Comparison of ENCODE assay signal across 22 mouse cellular contexts in genomic region chr19:37821243-37821642, GRCm38 (mm10).
DNase-seq lines count a peak whose midpoint lies in the region; ATAC-seq and TF ChIP-seq lines count a peak whose summit lies in the region.
"Had no signal": no experiment of that assay in that cellular context is flagged by ENCODE, and none has a peak within 500 bp of the region (broad histone marks: within the 10 kb centered on the region; RNA-seq: fewer than 3 reads in every experiment).

No protein-coding gene starts in this region.

- H3K36me3 ChIP-seq in C2C12 (ENCODE audit: control insufficient read depth, insufficient read depth): no peaks in the 10 kb centered on the region
- no peaks in the 10 kb centered on the region for H3K36me3 ChIP-seq in embryonic facial prominence, embryonic 10.5 days (replicated peaks)
- H3K36me3 ChIP-seq in limb, embryonic 14.5 days (ENCODE audit: control insufficient read depth, insufficient read depth, low read length): no peaks in the 10 kb centered on the region
- H3K36me3 ChIP-seq in stomach, postnatal 0 days (ENCODE audit: control insufficient read depth, insufficient read depth, low read length): no peaks in the 10 kb centered on the region
- no peaks in the 10 kb centered on the region for H3K36me3 ChIP-seq in hindbrain, embryonic 12.5 days
- H3K36me3 ChIP-seq: G1E; hindbrain, embryonic 15.5 days; kidney, embryonic 15.5 days had no signal

- H3K9me3 ChIP-seq in embryonic facial prominence, embryonic 10.5 days: no peaks in the 10 kb centered on the region
- no peaks in the 10 kb centered on the region for H3K9me3 ChIP-seq in limb, embryonic 14.5 days (ENCODE audit: control insufficient read depth, low read length)
- H3K9me3 ChIP-seq in stomach, postnatal 0 days (ENCODE audit: control insufficient read depth, low read length): no peaks in the 10 kb centered on the region
- no peaks in the 10 kb centered on the region for H3K9me3 ChIP-seq in hindbrain, embryonic 12.5 days (replicated peaks)
- H3K9me3 ChIP-seq: G1E; hindbrain, embryonic 15.5 days; kidney, embryonic 15.5 days had no signal

- H3K79me2 ChIP-seq in C2C12 (ENCODE audit: control insufficient read depth, insufficient read depth): no peaks in the 10 kb centered on the region

- no peak overlapping the region for H3K4me3 ChIP-seq in C2C12 (ENCODE audit: insufficient read depth, poor library complexity, severe bottlenecking)
- no peak overlapping the region for H3K4me3 ChIP-seq in embryonic facial prominence, embryonic 10.5 days
- no peak overlapping the region for H3K4me3 ChIP-seq in limb, embryonic 14.5 days (replicated peaks; ENCODE audit: low read length)
- no peak overlapping the region for H3K4me3 ChIP-seq in stomach, postnatal 0 days (ENCODE audit: low read depth, low read length)
- no peak overlapping the region for H3K4me3 ChIP-seq in hindbrain, embryonic 12.5 days
- H3K4me3 ChIP-seq: heart, adult 2 months; hindbrain, embryonic 15.5 days; kidney, embryonic 15.5 days had no signal

- 76% methylated on average over 3 of the region's 3 CpGs for WGBS in embryonic facial prominence, embryonic 10.5 days
- 44% methylated on average over 3 of the region's 3 CpGs for WGBS in limb, embryonic 14.5 days
- WGBS in stomach, postnatal 0 days: 46% methylated on average over 3 of the region's 3 CpGs
- WGBS in hindbrain, embryonic 12.5 days: 67% methylated on average over 3 of the region's 3 CpGs

- peak overlapping the region; percentile 67 for H3K27ac ChIP-seq in embryonic facial prominence, embryonic 10.5 days (replicated peaks)
- H3K27ac ChIP-seq in limb, embryonic 14.5 days (replicated peaks; ENCODE audit: low read depth, low read length): peak overlapping the region; percentile 56; the same call in 1 of the 2 replicates
- H3K27ac ChIP-seq in stomach, postnatal 0 days (replicated peaks): no peak overlapping the region
- H3K27ac ChIP-seq in hindbrain, embryonic 12.5 days: no peak overlapping the region
- H3K27ac ChIP-seq: heart, adult 2 months; hindbrain, embryonic 15.5 days; kidney, embryonic 15.5 days; liver, embryonic 14.5 days had no signal

- TF ChIP-seq POLR2A in limb, embryonic 14.5 days (IDR thresholded peaks at IDR 0.05; ENCODE audit: borderline replicate concordance, extremely low read depth, insufficient read depth, insufficient read length): no peak

- H3K4me1 ChIP-seq in embryonic facial prominence, embryonic 10.5 days: peaks cover 12% of the 10 kb centered on the region
- peaks cover 11% of the 10 kb centered on the region for H3K4me1 ChIP-seq in limb, embryonic 14.5 days (ENCODE audit: control insufficient read depth, insufficient read depth, low read length)
- H3K4me1 ChIP-seq in stomach, postnatal 0 days (replicated peaks; ENCODE audit: control insufficient read depth, insufficient read depth): no peaks in the 10 kb centered on the region
- H3K4me1 ChIP-seq in hindbrain, embryonic 12.5 days: no peaks in the 10 kb centered on the region
- H3K4me1 ChIP-seq: hindbrain, embryonic 15.5 days; kidney, embryonic 15.5 days had no signal

- TF ChIP-seq EP300 in stomach, postnatal 0 days (optimal IDR thresholded peaks at IDR 0.05): no peak

- no peak for ATAC-seq in limb, embryonic 14.5 days (ENCODE audit: low FRiP score, low read depth)
- no peak for ATAC-seq in stomach, postnatal 0 days (ENCODE audit: low FRiP score, low TSS enrichment)
- ATAC-seq in hindbrain, embryonic 12.5 days (ENCODE audit: low FRiP score): no peak
- ATAC-seq: forebrain, embryonic 14.5 days; intestine, embryonic 16.5 days had no signal

- no peak overlapping the region for H3K4me2 ChIP-seq in limb, embryonic 14.5 days (replicated peaks; ENCODE audit: low read depth, low read length, severe bottlenecking)
- H3K4me2 ChIP-seq in stomach, postnatal 0 days (replicated peaks; ENCODE audit: low read depth): no peak overlapping the region
- H3K4me2 ChIP-seq in hindbrain, embryonic 12.5 days (replicated peaks): no peak overlapping the region
- H3K4me2 ChIP-seq: hindbrain, embryonic 15.5 days; kidney, embryonic 15.5 days had no signal

- peak; percentile 9 for DNase-seq in heart, adult 8-10 months (ENCODE audit: low spot score)
- no peak for DNase-seq in heart, adult 9 months (ENCODE audit: low spot score in 2 of 2)
- no peak for DNase-seq in embryonic facial prominence, embryonic 10.5 days (ENCODE audit: low spot score)
- no peak for DNase-seq in limb, embryonic 14.5 days (ENCODE audit: low spot score)
- no peak for DNase-seq in stomach, postnatal 0 days (ENCODE audit: low spot score)
- no peak for DNase-seq in gastrocnemius, adult 8-10 months (ENCODE audit: low spot score in 2 of 2)
- DNase-seq: adrenal gland, adult 8-10 months; cerebellum, adult 11 months; cerebellum, postnatal 25 days; heart, adult 2 months; layer of hippocampus, postnatal 36 days; left cerebral cortex, postnatal 4 days; midbrain, embryonic 14.5 days; thymus, adult 2 months had no signal

- no peak overlapping the region for H3K9ac ChIP-seq in limb, embryonic 14.5 days (ENCODE audit: low read depth, low read length, severe bottlenecking)
- no peak overlapping the region for H3K9ac ChIP-seq in stomach, postnatal 0 days (ENCODE audit: low read length)
- no peak overlapping the region for H3K9ac ChIP-seq in hindbrain, embryonic 12.5 days
- H3K9ac ChIP-seq: hindbrain, embryonic 15.5 days; kidney, embryonic 15.5 days; liver, embryonic 14.5 days had no signal

- H3ac ChIP-seq in C2C12 (ENCODE audit: control insufficient read depth, insufficient read length, low read depth): peak overlapping the region; percentile 62

- H3K79me3 ChIP-seq in C2C12 (ENCODE audit: low read depth): no peaks in the 10 kb centered on the region

- TF ChIP-seq CTCF in C2C12 (IDR thresholded peaks at IDR 0.05; ENCODE audit: control insufficient read depth, insufficient read depth, insufficient read length): no peak
- no peak for TF ChIP-seq CTCF in stomach, postnatal 0 days (IDR thresholded peaks at IDR 0.05; ENCODE audit: low read depth)

- H3K27me3 ChIP-seq in C2C12 (ENCODE audit: control insufficient read depth, insufficient read depth, insufficient read length): no peaks in the 10 kb centered on the region
- no peaks in the 10 kb centered on the region for H3K27me3 ChIP-seq in embryonic facial prominence, embryonic 10.5 days (replicated peaks; ENCODE audit: low read depth, poor library complexity, severe bottlenecking)
- no peaks in the 10 kb centered on the region for H3K27me3 ChIP-seq in limb, embryonic 14.5 days (ENCODE audit: control insufficient read depth, insufficient read depth, low read length)
- H3K27me3 ChIP-seq in stomach, postnatal 0 days (ENCODE audit: control insufficient read depth, insufficient read depth, low read length): no peaks in the 10 kb centered on the region
- no peaks in the 10 kb centered on the region for H3K27me3 ChIP-seq in hindbrain, embryonic 12.5 days
- H3K27me3 ChIP-seq: hindbrain, embryonic 15.5 days; kidney, embryonic 15.5 days had no signal

TF ChIP-seq in C2C12, 6 proteins besides CTCF, POLR2A, EP300 and RAD21:
- TF ChIP-seq MYOD1 (IDR thresholded peaks at IDR 0.05; ENCODE audit: control insufficient read depth, insufficient read length, low read depth) (peak; percentile 40), MAX (IDR thresholded peaks at IDR 0.05) (peak; percentile 8), FOSL1 (IDR thresholded peaks at IDR 0.05; ENCODE audit: insufficient read depth, low read length, poor library complexity, severe bottlenecking) (no peak), CEBPB (IDR thresholded peaks at IDR 0.05; ENCODE audit: low read depth) (peak; percentile 51), USF1 (IDR thresholded peaks at IDR 0.05; ENCODE audit: low read depth) (no peak)

Comparison
In these comparisons a context has a peak if more than half of its experiments do, and no peak if none do; other contexts are left out.
1. H3K27ac ChIP-seq: peak in embryonic facial prominence, embryonic 10.5 days (single experiment) and limb, embryonic 14.5 days (single experiment); none in stomach, postnatal 0 days (single experiment) and hindbrain, embryonic 12.5 days (single experiment).